Mouse (Mus musculus) urinary bladder, postnatal 10 days (tissue): ENCODE data around the gene Oser1.

Source experiments
- DNase-seq: peaks from one replicate; pipeline ENCODE4 v3.0.0; 2022; ENCODE audit warnings: low spot score

Gene Oser1

DNA sequence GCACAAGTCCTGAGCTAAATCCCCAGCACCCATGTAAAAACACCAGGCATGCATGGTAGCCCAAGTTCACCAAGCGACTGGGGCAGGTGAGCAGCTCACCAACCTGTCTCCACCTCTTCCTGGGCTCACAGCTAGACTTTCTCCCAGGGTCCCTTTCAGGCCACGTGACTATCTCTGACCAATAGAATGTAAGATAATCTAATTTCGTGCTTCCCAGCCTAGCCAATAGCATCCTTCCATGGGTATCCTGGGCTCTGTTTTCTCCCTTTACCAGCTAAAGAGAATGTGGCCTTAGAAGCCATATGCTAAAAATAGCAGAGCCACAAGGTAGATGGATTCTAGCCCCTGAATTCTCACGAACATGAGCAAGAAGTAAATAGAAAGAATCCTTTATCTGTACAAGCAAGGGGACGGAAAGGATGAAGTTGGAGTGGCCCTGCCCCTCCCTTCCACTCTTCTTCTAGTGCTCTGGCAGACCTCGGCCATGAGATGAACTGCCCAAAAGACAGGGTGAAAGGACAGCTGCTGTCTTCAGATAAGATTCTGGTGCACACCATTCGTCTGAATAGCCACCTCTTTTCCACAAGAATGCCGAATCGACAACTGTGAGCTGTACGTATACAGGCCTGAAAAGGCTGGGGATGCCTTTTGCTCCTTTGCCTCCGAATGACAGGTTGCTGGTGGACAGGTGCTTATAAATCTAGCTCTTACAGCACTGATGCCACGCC, 68.2 kb downstream of the Oser1 start:
- no peak for DNase-seq
